Mouse (Mus musculus): Measurements from ENCODE around the gene Jade1. TPM values are rescaled to one million over a fixed set of nuclear protein-coding genes. Genes with fewer than 3 reads are reported as not detected.
A peak's percentile ranks its signal among the peaks of the same experiment; 100 is the strongest.

The Jade1 gene
- polyA plus RNA-seq, 1 experiment from 2014 or later: 13.7 TPM

DNA sequence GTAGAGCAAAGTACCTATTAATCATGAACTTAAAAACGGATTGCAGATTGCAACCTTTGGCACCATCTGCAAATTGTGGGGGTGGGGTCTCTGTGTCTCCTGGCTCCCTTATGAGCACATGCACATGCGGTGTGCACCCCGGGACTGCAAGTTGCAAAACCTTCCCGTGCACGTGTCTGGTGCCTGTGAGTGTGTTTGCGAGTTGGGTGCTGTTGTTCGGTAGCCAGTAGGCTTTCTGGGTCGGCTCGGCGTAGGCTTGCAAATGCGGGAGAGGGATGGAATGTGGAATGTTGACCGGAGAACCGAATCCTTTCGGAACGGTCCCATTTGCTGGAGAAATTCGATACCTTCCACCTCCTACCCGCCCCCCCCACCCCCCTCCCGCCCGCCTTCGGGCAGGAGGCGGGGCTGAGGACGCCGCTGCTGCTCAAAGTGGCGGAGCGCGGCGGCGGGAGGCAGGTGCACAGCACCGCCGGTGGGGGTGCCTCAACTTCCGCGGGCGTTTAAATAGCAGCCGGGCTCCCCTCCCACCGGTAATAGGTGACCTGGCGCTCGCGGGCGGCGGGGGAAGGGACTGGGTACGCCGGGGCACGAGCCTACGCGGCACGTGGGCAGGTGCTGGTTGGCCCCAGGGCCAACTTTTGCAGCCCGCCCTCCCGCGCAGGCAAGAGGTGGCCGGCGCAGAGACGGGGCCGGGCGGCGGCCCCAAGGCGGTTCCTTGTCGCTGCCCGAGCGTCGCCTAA lies 9.1 kb downstream of the Jade1 start:
- Histone ChIP-seq H3K9ac (ENCODE audit: low read length) (peak overlapping the region; percentile 87), H3K27me3 (ENCODE audit: control insufficient read depth, insufficient read depth, low read length) (no peaks in the 10 kb centered on the region)
- under 1% methylated on average over 55 of the region's 60 CpGs for WGBS

GRCm38 (mm10) chr3:41565410-41565823 lies 9.9 kb downstream of the Jade1 start:
- H3K36me3 ChIP-seq (ENCODE audit: control insufficient read depth, insufficient read depth, low read length): no peaks in the 10 kb centered on the region
- peak overlapping the region; percentile 66 for H3K4me3 ChIP-seq (ENCODE audit: low read depth, low read length)
- H3K27ac ChIP-seq (replicated peaks; ENCODE audit: low read depth, low read length): peak overlapping the region; percentile 89
- ATAC-seq (ENCODE audit: insufficient number of reproducible peaks, low FRiP score, low TSS enrichment, low read depth) (peak; percentile 48), DNase-seq (ENCODE audit: low spot score) (peak; percentile 83)
- H3K9me3 ChIP-seq (ENCODE audit: control insufficient read depth, low read length): no peaks in the 10 kb centered on the region
- H3K9ac ChIP-seq (ENCODE audit: low read length): peak overlapping the region; percentile 87
- peaks cover 5% of the 10 kb centered on the region; the same call in 1 of the 2 replicates for H3K4me1 ChIP-seq (ENCODE audit: control insufficient read depth, insufficient read depth, low read length)
- H3K27me3 ChIP-seq (ENCODE audit: control insufficient read depth, insufficient read depth, low read length): no peaks in the 10 kb centered on the region
- WGBS: 0% methylated on average over 31 of the region's 61 CpGs
- peak overlapping the region; percentile 94 for H3K4me2 ChIP-seq (ENCODE audit: low read depth, severe bottlenecking)

More for the DNA sequence above, 9.1 kb downstream of the Jade1 start:
- Histone ChIP-seq H3K4me3 (ENCODE audit: low read depth, low read length) (peak overlapping the region; percentile 66), H3K27ac (replicated peaks; ENCODE audit: low read depth, low read length) (peak overlapping the region; percentile 89), H3K36me3 (ENCODE audit: control insufficient read depth, insufficient read depth, low read length) (no peaks in the 10 kb centered on the region), H3K4me2 (ENCODE audit: low read depth, severe bottlenecking) (peak overlapping the region; percentile 94), H3K4me1 (ENCODE audit: control insufficient read depth, insufficient read depth, low read length) (peaks cover 5% of the 10 kb centered on the region; the same call in 1 of the 2 replicates), H3K9me3 (ENCODE audit: control insufficient read depth, low read length) (no peaks in the 10 kb centered on the region)
- DNase-seq (ENCODE audit: low spot score) (peak; percentile 83), ATAC-seq (ENCODE audit: insufficient number of reproducible peaks, low FRiP score, low TSS enrichment, low read depth) (peak; percentile 61)

DNA sequence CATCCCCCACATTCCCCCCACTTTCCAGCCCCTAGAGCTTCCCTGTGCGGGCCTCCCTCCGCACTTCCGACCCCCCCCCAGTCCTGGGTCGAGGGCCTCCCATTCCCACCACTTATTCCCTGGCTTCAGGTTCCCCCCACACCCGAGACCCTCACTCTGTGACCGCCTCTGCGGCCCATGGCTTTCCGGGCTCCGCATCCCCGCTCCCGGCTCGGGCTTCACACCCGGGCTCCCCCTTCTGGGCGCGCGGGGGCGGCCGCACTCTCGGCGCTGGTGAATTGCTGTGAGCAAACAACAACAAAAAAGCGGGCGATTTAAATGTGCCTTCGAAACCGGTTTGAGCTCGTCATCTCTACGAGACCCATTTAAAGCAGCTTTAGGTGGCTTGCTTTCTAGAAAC lies 10.4 kb downstream of the Jade1 start:
- Histone ChIP-seq H3K4me3 (ENCODE audit: low read depth, low read length) (peak overlapping the region; percentile 66), H3K36me3 (ENCODE audit: control insufficient read depth, insufficient read depth, low read length) (no peaks in the 10 kb centered on the region), H3K27ac (replicated peaks; ENCODE audit: low read depth, low read length) (peak overlapping the region; percentile 89), H3K27me3 (ENCODE audit: control insufficient read depth, insufficient read depth, low read length) (no peaks in the 10 kb centered on the region), H3K9ac (ENCODE audit: low read length) (peak overlapping the region; percentile 87), H3K4me2 (ENCODE audit: low read depth, severe bottlenecking) (peak overlapping the region; percentile 94), H3K4me1 (ENCODE audit: control insufficient read depth, insufficient read depth, low read length) (peaks cover 5% of the 10 kb centered on the region; the same call in 1 of the 2 replicates), H3K9me3 (ENCODE audit: control insufficient read depth, low read length) (no peaks in the 10 kb centered on the region)
- ATAC-seq (ENCODE audit: insufficient number of reproducible peaks, low FRiP score, low TSS enrichment, low read depth) (peak; percentile 65), DNase-seq (ENCODE audit: low spot score) (peak; percentile 89)
- WGBS: under 1% methylated on average over 26 of the region's 26 CpGs

- no peaks in the 10 kb centered on the region for H3K9me3 ChIP-seq (ENCODE audit: control insufficient read depth, low read length)
- H3K36me3 ChIP-seq (ENCODE audit: control insufficient read depth, insufficient read depth, low read length): no peaks in the 10 kb centered on the region
- peaks cover 10% of the 10 kb centered on the region for H3K4me1 ChIP-seq (ENCODE audit: control insufficient read depth, insufficient read depth, low read length)
- H3K4me2 ChIP-seq (ENCODE audit: low read depth, severe bottlenecking): no peak overlapping the region
- no peak overlapping the region for H3K27ac ChIP-seq (replicated peaks; ENCODE audit: low read depth, low read length)
- DNase-seq (ENCODE audit: low spot score) (no peak), ATAC-seq (ENCODE audit: insufficient number of reproducible peaks, low FRiP score, low TSS enrichment, low read depth) (no peak)
- no peaks in the 10 kb centered on the region for H3K27me3 ChIP-seq (ENCODE audit: control insufficient read depth, insufficient read depth, low read length)
- no peak overlapping the region for H3K9ac ChIP-seq (ENCODE audit: low read length)
- 79% methylated on average over 5 of the region's 5 CpGs for WGBS
- no peak overlapping the region for H3K4me3 ChIP-seq (ENCODE audit: low read depth, low read length)
Observed at GRCm38 (mm10) chr3:41569943-41570342, 14.4 kb downstream of the Jade1 start.

DNA sequence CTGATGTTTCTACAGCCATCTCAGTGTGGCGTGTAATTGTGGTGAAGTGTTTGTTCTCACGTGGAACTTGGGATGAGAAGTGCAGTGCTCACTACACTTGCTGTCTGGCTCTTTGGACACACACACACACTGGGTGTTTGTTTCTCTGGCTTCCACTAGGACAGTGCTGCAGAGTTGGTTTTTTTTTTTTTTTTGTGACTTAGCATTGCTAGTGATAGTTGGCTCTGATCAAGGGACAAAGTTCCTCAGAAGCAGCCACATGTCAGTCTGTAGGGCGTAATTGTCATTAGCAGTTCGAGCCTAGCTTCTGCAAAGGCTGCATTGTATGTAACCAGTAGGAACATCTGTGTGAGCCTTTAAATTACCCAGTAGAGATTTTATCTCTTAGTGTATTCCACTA lies 16.6 kb downstream of the Jade1 start:
- 76% methylated on average over 4 of the region's 4 CpGs for WGBS

GRCm38 (mm10) chr3:41572968-41573367 lies 17.4 kb downstream of the Jade1 start:
- no peak overlapping the region for H3K4me3 ChIP-seq (ENCODE audit: low read depth, low read length)
- H3K27me3 ChIP-seq (ENCODE audit: control insufficient read depth, insufficient read depth, low read length): no peaks in the 10 kb centered on the region
- no peaks in the 10 kb centered on the region for H3K36me3 ChIP-seq (ENCODE audit: control insufficient read depth, insufficient read depth, low read length)
- ATAC-seq (ENCODE audit: insufficient number of reproducible peaks, low FRiP score, low TSS enrichment, low read depth): no peak
- no peak overlapping the region for H3K27ac ChIP-seq (replicated peaks; ENCODE audit: low read depth, low read length)
- peaks cover 16% of the 10 kb centered on the region for H3K4me1 ChIP-seq (ENCODE audit: control insufficient read depth, insufficient read depth, low read length)
- no peak overlapping the region for H3K9ac ChIP-seq (ENCODE audit: low read length)
- H3K4me2 ChIP-seq (ENCODE audit: low read depth, severe bottlenecking): no peak overlapping the region
- DNase-seq (ENCODE audit: low spot score): no peak
- WGBS: 85% methylated on average over 11 of the region's 11 CpGs
- no peaks in the 10 kb centered on the region for H3K9me3 ChIP-seq (ENCODE audit: control insufficient read depth, low read length)

More for the DNA sequence above, 16.6 kb downstream of the Jade1 start:
- H3K27me3 ChIP-seq (ENCODE audit: control insufficient read depth, insufficient read depth, low read length): no peaks in the 10 kb centered on the region
- H3K36me3 ChIP-seq (ENCODE audit: control insufficient read depth, insufficient read depth, low read length): no peaks in the 10 kb centered on the region
- peaks cover 16% of the 10 kb centered on the region for H3K4me1 ChIP-seq (ENCODE audit: control insufficient read depth, insufficient read depth, low read length)
- no peak for ATAC-seq (ENCODE audit: insufficient number of reproducible peaks, low FRiP score, low TSS enrichment, low read depth)
- H3K4me2 ChIP-seq (ENCODE audit: low read depth, severe bottlenecking): no peak overlapping the region
- DNase-seq (ENCODE audit: low spot score): no peak
- H3K27ac ChIP-seq (replicated peaks; ENCODE audit: low read depth, low read length): no peak overlapping the region
- H3K9me3 ChIP-seq (ENCODE audit: control insufficient read depth, low read length): no peaks in the 10 kb centered on the region
- no peak overlapping the region for H3K4me3 ChIP-seq (ENCODE audit: low read depth, low read length)
- H3K9ac ChIP-seq (ENCODE audit: low read length): no peak overlapping the region

DNA sequence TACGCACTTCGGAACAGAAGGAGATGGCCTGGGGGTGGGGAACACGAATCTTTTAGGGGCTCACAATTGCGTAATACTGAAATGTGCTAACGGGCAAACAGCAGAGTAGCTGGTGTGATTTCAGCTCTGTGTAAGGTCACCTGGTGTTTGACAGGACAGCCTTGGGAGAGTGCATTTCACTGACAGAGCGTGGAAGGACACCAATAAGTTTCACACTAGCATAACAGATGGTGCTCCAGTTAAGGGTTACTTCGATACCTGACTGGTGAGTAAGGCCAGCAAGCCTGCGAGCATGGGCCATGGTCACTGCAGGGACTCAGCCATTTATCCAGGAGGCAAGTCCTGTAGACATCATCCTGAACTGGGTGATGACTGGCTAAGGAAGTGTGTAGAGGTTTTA lies 18.7 kb downstream of the Jade1 start:
- H3K4me2 ChIP-seq (ENCODE audit: low read depth, severe bottlenecking): no peak overlapping the region
- H3K9me3 ChIP-seq (ENCODE audit: control insufficient read depth, low read length): no peaks in the 10 kb centered on the region
- H3K4me1 ChIP-seq (ENCODE audit: control insufficient read depth, insufficient read depth, low read length): peaks cover 16% of the 10 kb centered on the region
- WGBS: 45% methylated on average over 8 of the region's 8 CpGs
- H3K9ac ChIP-seq (ENCODE audit: low read length): no peak overlapping the region
- H3K36me3 ChIP-seq (ENCODE audit: control insufficient read depth, insufficient read depth, low read length): no peaks in the 10 kb centered on the region
- no peak overlapping the region for H3K27ac ChIP-seq (replicated peaks; ENCODE audit: low read depth, low read length)
- no peak for DNase-seq (ENCODE audit: low spot score)
- no peaks in the 10 kb centered on the region for H3K27me3 ChIP-seq (ENCODE audit: control insufficient read depth, insufficient read depth, low read length)
- no peak for ATAC-seq (ENCODE audit: insufficient number of reproducible peaks, low FRiP score, low TSS enrichment, low read depth)
- no peak overlapping the region for H3K4me3 ChIP-seq (ENCODE audit: low read depth, low read length)

GRCm38 (mm10) chr3:41574720-41575435 lies 19.3 kb downstream of the Jade1 start:
- no peak for ATAC-seq (ENCODE audit: insufficient number of reproducible peaks, low FRiP score, low TSS enrichment, low read depth)
- Histone ChIP-seq H3K4me3 (ENCODE audit: low read depth, low read length) (no peak overlapping the region), H3K4me2 (ENCODE audit: low read depth, severe bottlenecking) (no peak overlapping the region), H3K9me3 (ENCODE audit: control insufficient read depth, low read length) (no peaks in the 10 kb centered on the region), H3K36me3 (ENCODE audit: control insufficient read depth, insufficient read depth, low read length) (no peaks in the 10 kb centered on the region), H3K27ac (replicated peaks; ENCODE audit: low read depth, low read length) (no peak overlapping the region), H3K9ac (ENCODE audit: low read length) (no peak overlapping the region), H3K4me1 (ENCODE audit: control insufficient read depth, insufficient read depth, low read length) (peaks cover 21% of the 10 kb centered on the region), H3K27me3 (ENCODE audit: control insufficient read depth, insufficient read depth, low read length) (no peaks in the 10 kb centered on the region)
- DNase-seq (ENCODE audit: low spot score): no peak
- WGBS: 39% methylated on average over 7 of the region's 7 CpGs

Data from limb, embryonic 11.5 days (tissue).